Mouse (Mus musculus) T-helper 17 cell (primary cell): ENCODE results near the gene Plcb3.

Source experiments
- in situ Hi-C, 2 experiments: fragments of 300-600 bp; cut with MboI, MseI; formaldehyde crosslinking; loops; 1 replicate in 1 of 2; 2 replicates in 1 of 2; pipeline ENCODE4 v1.15.1; 2025; ENCODE audit warnings: high pct_unique_total_duplicates in 2 of 2

Gene Plcb3

GRCm38 (mm10) chr19:6911101-6912074, 64.9 kb downstream of the Plcb3 start:
- in situ Hi-C loops: loop anchor here (5.0 to 10.0 kb wide), 2 partner anchors 39 to 227 kb away; no protein-coding TSS in a partner anchor

DNA sequence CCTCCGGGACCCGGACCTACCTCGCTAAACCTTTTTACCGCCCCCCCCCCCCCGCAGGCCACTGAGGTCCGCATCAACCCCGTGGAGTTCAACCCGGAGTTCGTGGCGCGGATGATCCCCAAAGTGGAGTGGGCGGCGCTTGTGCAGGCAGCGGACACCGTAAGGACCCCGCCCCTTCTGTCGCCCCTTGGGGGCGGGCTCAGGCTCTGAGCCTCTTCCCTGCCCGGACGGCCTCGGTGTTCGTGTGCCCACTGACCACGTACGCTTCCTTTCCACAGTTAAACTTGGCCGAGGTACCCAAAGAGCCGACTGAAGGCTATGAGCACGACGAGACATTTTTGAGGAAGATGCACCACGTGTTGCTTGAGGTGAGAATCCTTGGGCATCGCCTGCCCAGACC, 66.0 kb downstream of the Plcb3 start:
- in situ Hi-C loops: loop anchor here (5.0 to 10.0 kb wide), 2 partner anchors 38 to 226 kb away; no protein-coding TSS in a partner anchor

- in situ Hi-C loops: loop anchor here (5.0 to 10.0 kb wide), 3 partner anchors 37 to 1795 kb away; partner anchors contain the start of gene Klc2 (in 1 of the 2)
These were observed 66.6 kb downstream of the Plcb3 start, which contains the start of the genes Trmt112 and Prdx5 for GRCm38 (mm10) chr19:6909507-6910289. Trmt112 (plus strand) TSS chr19:6909698. Prdx5 (minus strand) TSS chr19:6910106.

GRCm38 (mm10) chr19:6909021-6909420, 67.2 kb downstream of the Plcb3 start:
- in situ Hi-C loops: loop anchor here in 1 of 2 experiments (10.0 kb wide), 1 partner anchor 1794 kb away; the partner anchor contains the start of gene Klc2

- in situ Hi-C loops: loop anchor here in 1 of 2 experiments (10.0 kb wide), 1 partner anchor 1793 kb away; the partner anchor contains the start of gene Klc2
These were observed 68.3 kb downstream of the Plcb3 start for GRCm38 (mm10) chr19:6907811-6908540.

DNA sequence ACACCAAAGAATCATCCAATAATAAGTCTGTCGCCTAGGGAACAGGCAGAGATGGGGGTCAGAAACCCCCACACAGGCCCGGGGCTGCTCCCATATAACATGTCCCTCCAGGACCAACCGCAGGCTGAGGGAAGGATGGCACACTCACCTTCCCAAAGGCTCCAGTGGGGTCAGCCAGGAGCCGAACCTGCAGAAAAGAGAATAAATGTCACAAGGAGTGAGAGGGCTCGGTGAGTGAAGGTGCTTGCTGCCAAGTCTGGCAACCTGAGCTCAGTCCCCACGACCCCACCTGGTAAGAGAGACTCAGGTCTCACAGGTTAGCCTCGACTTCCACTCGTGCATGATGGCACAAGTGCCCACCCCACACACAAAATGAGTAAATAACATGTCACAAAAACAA, 69.2 kb downstream of the Plcb3 start:
- in situ Hi-C loops: loop anchor here in 1 of 2 experiments (10.0 kb wide), 1 partner anchor 1792 kb away; the partner anchor contains the start of gene Klc2

DNA sequence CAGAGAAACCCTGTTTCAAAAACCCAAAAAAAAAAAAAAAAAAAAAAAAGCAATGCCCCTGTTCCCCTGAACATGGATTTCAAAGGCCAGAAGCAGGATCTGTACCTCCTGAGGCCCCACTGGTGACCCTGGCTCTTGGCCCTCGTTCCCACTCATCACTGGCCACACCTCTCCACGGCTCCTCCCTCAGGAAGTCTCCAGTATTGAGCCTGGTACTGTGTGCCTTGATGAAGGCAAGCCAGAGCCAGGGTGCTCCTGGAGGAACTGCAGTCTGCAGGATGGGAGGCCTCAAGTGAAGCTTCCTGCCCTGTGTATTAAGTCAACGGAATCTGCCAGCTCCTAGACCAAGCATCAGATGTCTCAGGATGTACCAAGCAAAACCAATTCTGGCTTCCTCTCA, 70.1 kb downstream of the Plcb3 start:
- in situ Hi-C loops: loop anchor here in 1 of 2 experiments (10.0 kb wide), 1 partner anchor 1791 kb away; the partner anchor contains the start of gene Klc2

DNA sequence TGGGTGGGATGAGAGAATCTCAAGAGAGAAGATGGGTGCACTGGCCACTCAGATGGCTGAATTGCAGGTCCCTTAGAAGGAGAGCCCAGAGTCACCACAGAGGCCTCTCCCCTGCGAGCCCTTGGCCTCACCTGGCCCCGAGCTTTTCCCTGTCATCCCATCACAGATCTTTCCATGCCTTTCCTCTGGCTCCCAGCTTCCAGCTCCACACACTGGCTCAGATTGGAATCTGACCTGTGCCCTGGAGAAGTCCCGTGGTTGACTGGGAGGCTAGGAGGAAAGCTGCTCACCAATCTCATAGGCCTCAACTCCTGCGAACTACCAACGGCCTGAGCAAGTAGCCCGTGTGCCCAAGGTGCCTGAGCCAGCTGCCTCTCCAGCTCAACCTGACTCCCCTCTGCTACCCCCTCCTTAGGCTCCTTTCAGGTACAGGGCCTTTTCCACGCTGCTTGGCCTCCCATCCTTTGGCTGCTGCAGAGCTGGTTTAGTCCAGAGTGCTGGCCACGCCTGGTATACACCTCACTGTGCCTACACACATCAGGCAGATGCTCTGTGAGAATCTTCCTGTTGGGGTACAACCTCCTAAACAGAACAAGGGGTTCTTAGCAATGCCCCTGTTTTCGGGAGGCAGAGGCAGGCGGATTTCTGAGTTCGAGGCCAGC, 70.6 kb downstream of the Plcb3 start:
- in situ Hi-C loops: loop anchor here in 1 of 2 experiments (10.0 kb wide), 1 partner anchor 1791 kb away; the partner anchor contains the start of gene Klc2

DNA sequence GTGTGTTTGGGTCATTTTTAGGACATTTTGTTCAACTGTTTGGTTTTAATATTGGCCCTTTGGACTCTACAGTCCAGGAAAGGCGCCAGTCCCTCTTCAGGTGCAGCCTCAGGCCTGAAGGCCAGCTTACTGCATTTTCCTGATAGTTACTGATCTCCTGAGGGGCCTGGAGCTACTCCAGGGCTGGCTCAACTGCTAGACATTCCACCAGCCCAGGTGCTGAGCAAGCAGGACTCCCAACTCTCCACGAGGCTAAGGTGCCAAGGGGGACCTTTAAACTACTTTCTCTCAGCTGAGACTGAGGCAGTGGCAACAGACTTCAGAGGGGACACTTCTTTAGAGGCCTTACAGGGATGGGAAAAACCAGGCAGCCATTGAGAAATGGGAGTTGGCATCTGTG, 71.4 kb downstream of the Plcb3 start:
- in situ Hi-C loops: loop anchor here in 1 of 2 experiments (10.0 kb wide), 1 partner anchor 1790 kb away; the partner anchor contains the start of gene Klc2

GRCm38 (mm10) chr19:6903031-6903430, 73.2 kb downstream of the Plcb3 start:
- in situ Hi-C loops: loop anchor here in 1 of 2 experiments (10.0 kb wide), 1 partner anchor 1788 kb away; the partner anchor contains the start of gene Klc2
